Mouse (Mus musculus): Measurements from ENCODE around the gene Sqor. TPM values are rescaled to one million over a fixed set of nuclear protein-coding genes. Genes with fewer than 3 reads are reported as not detected.

The Sqor gene
- polyA plus RNA-seq, 1 experiment from 2014 or later: 79.2 TPM

DNA sequence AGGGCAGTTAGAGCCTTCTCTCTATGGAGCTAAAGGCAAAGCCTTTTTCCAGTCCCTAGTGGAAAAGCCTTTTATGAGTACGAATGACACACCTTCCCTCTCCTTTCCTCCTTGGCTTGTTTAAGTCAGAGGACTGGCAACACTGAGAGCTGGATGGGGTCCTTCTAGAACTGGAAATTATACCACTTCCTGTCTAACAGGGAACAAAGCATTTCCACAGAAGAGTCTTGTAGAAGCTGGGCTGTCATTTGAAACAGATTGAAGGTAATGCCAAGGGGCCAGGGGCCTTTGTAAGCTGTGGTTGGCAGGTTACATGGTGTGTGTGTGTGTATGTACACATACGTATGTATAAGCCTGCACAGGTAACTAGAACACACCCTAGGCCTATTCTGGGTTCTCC, 51.9 kb downstream of the Sqor start:
- no peak overlapping the region for H3K4me2 ChIP-seq (replicated peaks; ENCODE audit: low read depth)
- H3K27me3 ChIP-seq (ENCODE audit: control insufficient read depth, insufficient read depth, low read length): no peaks in the 10 kb centered on the region
- no peaks in the 10 kb centered on the region for H3K9me3 ChIP-seq (ENCODE audit: control insufficient read depth, low read length)
- H3K36me3 ChIP-seq (ENCODE audit: control insufficient read depth, insufficient read depth, low read length): no peaks in the 10 kb centered on the region
- no peak overlapping the region for H3K27ac ChIP-seq (replicated peaks)
- ATAC-seq (ENCODE audit: low FRiP score, low TSS enrichment): no peak
- TF ChIP-seq CTCF (IDR thresholded peaks at IDR 0.05; ENCODE audit: low read depth) (no peak), EP300 (optimal IDR thresholded peaks at IDR 0.05) (no peak)
- no peaks in the 10 kb centered on the region for H3K4me1 ChIP-seq (replicated peaks; ENCODE audit: control insufficient read depth, insufficient read depth)
- DNase-seq (ENCODE audit: low spot score): no peak
- H3K4me3 ChIP-seq (ENCODE audit: low read depth, low read length): no peak overlapping the region
- no peak overlapping the region for H3K9ac ChIP-seq (ENCODE audit: low read length)
- 77% methylated on average over 2 of the region's 2 CpGs for WGBS

DNA sequence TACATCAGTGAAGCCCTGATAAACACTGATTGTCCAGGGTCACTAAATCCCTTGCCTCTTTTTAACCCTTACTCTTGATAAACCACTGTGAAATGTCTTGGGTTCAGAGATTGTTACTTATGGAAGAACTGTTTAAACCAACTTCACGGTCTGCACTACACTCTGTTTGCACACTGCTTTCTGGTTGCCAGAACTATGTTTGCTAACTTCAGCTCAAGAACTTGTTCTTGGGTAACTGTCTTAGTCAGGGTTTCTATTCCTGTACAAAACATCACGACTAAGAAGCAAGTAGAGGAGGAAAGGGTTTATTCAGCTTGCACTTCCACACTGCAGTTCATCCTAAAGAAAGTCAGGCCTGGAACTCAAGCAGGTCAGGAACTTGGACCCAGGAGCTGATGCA, 56.2 kb downstream of the Sqor start:
- ATAC-seq (ENCODE audit: low FRiP score, low TSS enrichment) (peak; percentile 67; the same call in 1 of the 2 replicates), DNase-seq (ENCODE audit: low spot score) (no peak)
- Histone ChIP-seq H3K27ac (replicated peaks) (no peak overlapping the region), H3K4me3 (ENCODE audit: low read depth, low read length) (no peak overlapping the region), H3K9ac (ENCODE audit: low read length) (no peak overlapping the region), H3K9me3 (ENCODE audit: control insufficient read depth, low read length) (no peaks in the 10 kb centered on the region), H3K4me2 (replicated peaks; ENCODE audit: low read depth) (no peak overlapping the region), H3K4me1 (replicated peaks; ENCODE audit: control insufficient read depth, insufficient read depth) (no peaks in the 10 kb centered on the region), H3K36me3 (ENCODE audit: control insufficient read depth, insufficient read depth, low read length) (no peaks in the 10 kb centered on the region), H3K27me3 (ENCODE audit: control insufficient read depth, insufficient read depth, low read length) (no peaks in the 10 kb centered on the region)
- TF ChIP-seq CTCF (IDR thresholded peaks at IDR 0.05; ENCODE audit: low read depth) (no peak), EP300 (optimal IDR thresholded peaks at IDR 0.05) (no peak)
- 21% methylated on average over 2 of the region's 2 CpGs for WGBS

DNA sequence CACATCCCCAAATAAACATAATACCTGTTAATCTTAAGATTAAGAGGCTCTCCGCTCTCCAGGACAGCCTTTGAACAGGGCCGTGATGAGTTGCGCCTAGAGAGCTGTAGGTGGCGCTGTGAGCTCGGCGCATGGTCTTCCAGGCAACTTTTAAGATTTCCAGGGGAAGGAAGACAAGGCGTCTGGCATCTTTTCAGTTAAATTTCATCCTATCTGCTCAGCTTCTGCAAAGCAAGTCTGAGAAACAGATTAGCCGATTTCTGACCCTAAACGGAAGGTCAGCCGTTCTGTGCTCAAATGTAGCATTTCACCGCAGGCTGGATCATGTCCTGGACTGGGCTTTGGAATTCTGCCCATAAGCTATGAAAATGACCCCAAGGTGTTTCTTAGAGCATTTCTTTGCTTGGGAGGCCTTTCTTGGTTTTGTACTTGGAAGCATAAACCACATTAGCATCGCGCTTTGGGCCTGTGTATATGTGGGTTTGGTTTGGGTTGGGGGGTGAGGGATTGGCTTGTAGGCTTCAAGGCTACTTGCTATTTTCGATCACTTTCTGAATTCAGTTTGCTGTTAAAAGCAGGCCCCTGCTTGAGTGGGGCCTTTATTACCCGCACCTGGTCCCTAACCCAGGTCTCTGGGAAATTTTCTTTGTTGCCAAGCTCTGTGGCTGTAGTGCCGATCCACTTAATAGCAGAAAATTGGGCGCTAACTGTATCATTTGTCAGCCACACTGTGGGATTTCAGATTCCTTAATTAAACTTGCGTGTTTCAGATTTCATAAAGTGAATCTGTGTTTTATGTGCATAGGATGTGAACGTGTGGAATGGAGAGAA, 60.6 kb downstream of the Sqor start:
- H3K9me3 ChIP-seq (ENCODE audit: control insufficient read depth, low read length): no peaks in the 10 kb centered on the region
- H3K4me2 ChIP-seq (replicated peaks; ENCODE audit: low read depth): peak overlapping the region; percentile 39; the same call in 1 of the 2 replicates
- peak; percentile 60; the same call in 1 of the 2 replicates for ATAC-seq (ENCODE audit: low FRiP score, low TSS enrichment)
- TF ChIP-seq EP300 (optimal IDR thresholded peaks at IDR 0.05): no peak
- TF ChIP-seq CTCF (IDR thresholded peaks at IDR 0.05; ENCODE audit: low read depth): peak; percentile 88
- peak; percentile 62 for DNase-seq (ENCODE audit: low spot score)
- H3K9ac ChIP-seq (ENCODE audit: low read length): no peak overlapping the region; the same call in 1 of the 2 replicates
- no peaks in the 10 kb centered on the region for H3K27me3 ChIP-seq (ENCODE audit: control insufficient read depth, insufficient read depth, low read length)
- no peaks in the 10 kb centered on the region for H3K36me3 ChIP-seq (ENCODE audit: control insufficient read depth, insufficient read depth, low read length)
- H3K4me1 ChIP-seq (replicated peaks; ENCODE audit: control insufficient read depth, insufficient read depth): no peaks in the 10 kb centered on the region
- no peak overlapping the region for H3K27ac ChIP-seq (replicated peaks)
- 34% methylated on average over 19 of the region's 19 CpGs for WGBS
- H3K4me3 ChIP-seq (ENCODE audit: low read depth, low read length): no peak overlapping the region

DNA sequence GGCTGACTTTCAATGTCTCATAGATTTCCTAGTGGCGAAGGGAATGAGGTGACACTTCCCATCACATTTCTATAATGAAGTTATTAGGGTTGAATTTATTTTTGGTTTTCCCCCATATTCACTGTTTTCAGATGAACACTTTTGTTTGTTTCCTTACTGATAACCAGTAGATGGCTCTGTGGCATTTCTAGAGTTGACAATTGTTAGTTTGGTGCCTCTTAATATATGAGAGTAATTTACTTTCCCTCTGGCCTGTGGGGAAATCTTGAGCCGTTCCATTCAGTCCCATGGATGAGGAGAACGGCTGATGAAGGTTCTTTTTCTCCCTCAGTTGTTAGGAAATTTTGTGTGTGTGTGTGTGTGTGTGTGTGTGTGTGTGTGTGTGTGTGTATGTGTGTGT, 61.3 kb downstream of the Sqor start:
- no peaks in the 10 kb centered on the region for H3K9me3 ChIP-seq (ENCODE audit: control insufficient read depth, low read length)
- no peaks in the 10 kb centered on the region for H3K36me3 ChIP-seq (ENCODE audit: control insufficient read depth, insufficient read depth, low read length)
- TF ChIP-seq EP300 (optimal IDR thresholded peaks at IDR 0.05) (no peak), CTCF (IDR thresholded peaks at IDR 0.05; ENCODE audit: low read depth) (peak; percentile 24; the same call in 1 of the 2 replicates)
- no peaks in the 10 kb centered on the region for H3K27me3 ChIP-seq (ENCODE audit: control insufficient read depth, insufficient read depth, low read length)
- 75% methylated on average over 3 of the region's 3 CpGs for WGBS
- no peak overlapping the region for H3K27ac ChIP-seq (replicated peaks)
- H3K9ac ChIP-seq (ENCODE audit: low read length): no peak overlapping the region
- H3K4me1 ChIP-seq (replicated peaks; ENCODE audit: control insufficient read depth, insufficient read depth): no peaks in the 10 kb centered on the region
- ATAC-seq (ENCODE audit: low FRiP score, low TSS enrichment) (no peak), DNase-seq (ENCODE audit: low spot score) (no peak)
- no peak overlapping the region for H3K4me2 ChIP-seq (replicated peaks; ENCODE audit: low read depth)
- no peak overlapping the region for H3K4me3 ChIP-seq (ENCODE audit: low read depth, low read length)

DNA sequence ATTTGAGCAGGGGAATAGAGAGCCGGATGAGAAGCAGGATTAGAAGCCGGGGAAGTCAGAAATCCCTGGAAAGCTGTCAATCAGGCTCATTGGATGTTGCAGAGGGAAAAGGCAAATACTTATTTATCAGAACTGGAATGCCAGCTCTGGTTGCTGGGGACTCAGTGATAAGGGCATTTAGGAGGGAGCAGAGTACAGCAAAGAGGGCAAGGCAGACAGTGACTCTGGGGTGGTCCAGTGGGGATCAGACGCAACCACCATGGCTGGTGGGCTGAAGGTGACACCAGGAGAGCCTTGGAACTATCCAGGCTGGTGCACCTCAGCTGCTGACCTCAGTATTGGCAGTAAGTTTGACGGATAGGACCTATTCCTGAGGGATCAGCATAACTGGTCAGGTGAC, 89.6 kb downstream of the Sqor start:
- no peak for ATAC-seq (ENCODE audit: low FRiP score, low TSS enrichment)
- WGBS: 70% methylated on average over 4 of the region's 4 CpGs
- TF ChIP-seq CTCF (IDR thresholded peaks at IDR 0.05; ENCODE audit: low read depth) (no peak), EP300 (optimal IDR thresholded peaks at IDR 0.05) (no peak)

DNA sequence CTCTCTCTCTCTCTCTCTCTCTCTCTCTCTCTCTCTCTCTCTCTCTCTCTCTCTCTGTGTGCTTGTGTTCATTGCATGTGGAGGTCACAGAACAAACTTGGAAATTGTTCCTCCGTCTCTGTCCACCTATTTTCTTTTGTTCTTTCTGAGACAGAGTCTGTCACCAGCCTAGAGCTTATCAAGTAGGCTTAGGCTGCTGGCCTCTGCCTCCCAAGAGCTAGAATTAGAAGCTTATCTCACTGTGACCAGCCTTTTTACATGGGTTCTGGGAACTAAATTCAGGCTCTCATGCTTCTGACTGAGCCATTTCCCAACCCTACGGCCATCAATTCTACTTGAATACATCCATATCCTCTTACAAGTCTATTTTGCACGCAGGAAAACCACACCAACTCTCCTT, 90.3 kb downstream of the Sqor start:
- TF ChIP-seq CTCF (IDR thresholded peaks at IDR 0.05; ENCODE audit: low read depth): no peak
- TF ChIP-seq EP300 (optimal IDR thresholded peaks at IDR 0.05): no peak
- Histone ChIP-seq H3K9ac (ENCODE audit: low read length) (no peak overlapping the region), H3K4me2 (replicated peaks; ENCODE audit: low read depth) (no peak overlapping the region), H3K27ac (replicated peaks) (no peak overlapping the region), H3K27me3 (ENCODE audit: control insufficient read depth, insufficient read depth, low read length) (no peaks in the 10 kb centered on the region), H3K4me1 (replicated peaks; ENCODE audit: control insufficient read depth, insufficient read depth) (no peaks in the 10 kb centered on the region), H3K4me3 (ENCODE audit: low read depth, low read length) (no peak overlapping the region), H3K36me3 (ENCODE audit: control insufficient read depth, insufficient read depth, low read length) (no peaks in the 10 kb centered on the region), H3K9me3 (ENCODE audit: control insufficient read depth, low read length) (no peaks in the 10 kb centered on the region)
- ATAC-seq (ENCODE audit: low FRiP score, low TSS enrichment) (no peak), DNase-seq (ENCODE audit: low spot score) (no peak)
- WGBS: 76% methylated on average over 3 of the region's 3 CpGs

More for the DNA sequence above, 89.6 kb downstream of the Sqor start:
- Histone ChIP-seq H3K36me3 (ENCODE audit: control insufficient read depth, insufficient read depth, low read length) (no peaks in the 10 kb centered on the region), H3K9me3 (ENCODE audit: control insufficient read depth, low read length) (no peaks in the 10 kb centered on the region), H3K4me2 (replicated peaks; ENCODE audit: low read depth) (no peak overlapping the region), H3K27me3 (ENCODE audit: control insufficient read depth, insufficient read depth, low read length) (no peaks in the 10 kb centered on the region), H3K9ac (ENCODE audit: low read length) (no peak overlapping the region), H3K4me1 (replicated peaks; ENCODE audit: control insufficient read depth, insufficient read depth) (no peaks in the 10 kb centered on the region), H3K27ac (replicated peaks) (no peak overlapping the region), H3K4me3 (ENCODE audit: low read depth, low read length) (no peak overlapping the region)
- no peak for DNase-seq (ENCODE audit: low spot score)

Other genes starting within 250 kb of the Sqor start
- 8.5 and 9.3 TPM in 2 replicates for gene Gatm, start 153.9 kb upstream of the Sqor start, polyA plus RNA-seq (2015; fragmentation: Nextera tagmentation; extraction: Ambion mirVana)
- gene AA467197, start 128.3 kb upstream of the Sqor start, polyA plus RNA-seq (2015; fragmentation: Nextera tagmentation; extraction: Ambion mirVana): 193 and 201 TPM in 2 replicates
- 9.5 TPM in 2 replicates for gene Slc30a4, start 62.6 kb upstream of the Sqor start, polyA plus RNA-seq (2015; fragmentation: Nextera tagmentation; extraction: Ambion mirVana)
- 30.4 and 32.7 TPM in 2 replicates for gene Bloc1s6, start 26.7 kb upstream of the Sqor start, polyA plus RNA-seq (2015; fragmentation: Nextera tagmentation; extraction: Ambion mirVana)

Data from stomach, postnatal 0 days (tissue).